Mouse (Mus musculus) yolk sac, embryonic 10.5 days (tissue): ENCODE results near the gene Hecw2.
A peak's percentile ranks its signal among the peaks of the same experiment; 100 is the strongest.

Experiments
- DNase-seq: peaks from one replicate; pipeline ENCODE4 v3.0.0-alpha.2; 2017; ENCODE audit warnings: low spot score

The Hecw2 gene

GRCm38 (mm10) chr1:54118342-54118973 is 76.5 kb downstream of the Hecw2 start:
- DNase-seq, result no peak

- DNase-seq, result no peak
Observed at GRCm38 (mm10) chr1:54110920-54111605, 83.9 kb downstream of the Hecw2 start.

- no peak for DNase-seq
Observed at GRCm38 (mm10) chr1:54109255-54109654, 85.7 kb downstream of the Hecw2 start.

- DNase-seq, result no peak
Observed at GRCm38 (mm10) chr1:54106756-54107155, 88.2 kb downstream of the Hecw2 start.

GRCm38 (mm10) chr1:54079708-54080107 is 115.3 kb downstream of the Hecw2 start:
- no peak for DNase-seq

GRCm38 (mm10) chr1:54074456-54074855 is 120.5 kb downstream of the Hecw2 start:
- DNase-seq, result no peak

GRCm38 (mm10) chr1:54070121-54070520 is 124.8 kb downstream of the Hecw2 start:
- DNase-seq, result no peak

GRCm38 (mm10) chr1:54068248-54068647 is 126.7 kb downstream of the Hecw2 start:
- no peak for DNase-seq

- no peak for DNase-seq
Observed at GRCm38 (mm10) chr1:54065434-54065833, 129.5 kb downstream of the Hecw2 start.

GRCm38 (mm10) chr1:54061078-54061477 is 133.9 kb downstream of the Hecw2 start:
- no peak for DNase-seq

- no peak for DNase-seq
Observed at GRCm38 (mm10) chr1:54059731-54060130, 135.2 kb downstream of the Hecw2 start.

GRCm38 (mm10) chr1:54052771-54053170 is 142.2 kb downstream of the Hecw2 start:
- DNase-seq, result no peak

- peak; percentile 2 for DNase-seq
Observed at GRCm38 (mm10) chr1:54046923-54047322, 148.0 kb downstream of the Hecw2 start.

- DNase-seq, result no peak
Observed at GRCm38 (mm10) chr1:54039062-54039461, 155.9 kb downstream of the Hecw2 start.

GRCm38 (mm10) chr1:54017686-54018085 is 177.3 kb downstream of the Hecw2 start:
- no peak for DNase-seq

- no peak for DNase-seq
Observed at GRCm38 (mm10) chr1:54015739-54016138, 179.2 kb downstream of the Hecw2 start.

GRCm38 (mm10) chr1:54012414-54012813 is 182.6 kb downstream of the Hecw2 start:
- DNase-seq, result no peak

GRCm38 (mm10) chr1:54009418-54010064 is 185.4 kb downstream of the Hecw2 start:
- DNase-seq, result no peak

GRCm38 (mm10) chr1:54005860-54006386 is 189.0 kb downstream of the Hecw2 start:
- DNase-seq, result no peak

- no peak for DNase-seq
Observed at GRCm38 (mm10) chr1:54003288-54003687, 191.7 kb downstream of the Hecw2 start.

- DNase-seq, result no peak
Observed at GRCm38 (mm10) chr1:54002077-54002476, 192.9 kb downstream of the Hecw2 start.

GRCm38 (mm10) chr1:53997239-53997638 is 197.7 kb downstream of the Hecw2 start:
- DNase-seq, result no peak
